Mouse (Mus musculus): ENCODE results near the gene Ninj1.

The Ninj1 gene

DNA sequence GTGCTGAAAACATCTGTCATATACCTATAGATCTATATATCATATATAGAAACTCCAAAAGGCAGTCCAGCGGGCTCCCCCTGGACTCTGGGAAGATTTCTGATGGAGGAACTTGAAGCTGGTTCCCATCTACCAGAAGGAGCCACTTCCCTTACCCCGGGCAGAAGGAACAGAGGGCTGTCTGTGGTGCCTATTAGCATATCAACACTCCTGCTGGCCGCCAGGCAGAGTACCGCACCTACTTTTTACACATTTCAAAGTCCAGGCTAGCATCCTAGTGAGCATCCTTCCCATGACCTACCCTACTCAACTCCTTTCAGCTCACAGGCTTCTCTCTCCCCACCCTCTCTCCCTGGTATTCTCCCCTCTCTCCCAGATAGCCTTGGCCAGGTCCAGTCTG lies 38.3 kb downstream of the Ninj1 start:
- no peak for DNase-seq (ENCODE audit: extremely low spot score)

DNA sequence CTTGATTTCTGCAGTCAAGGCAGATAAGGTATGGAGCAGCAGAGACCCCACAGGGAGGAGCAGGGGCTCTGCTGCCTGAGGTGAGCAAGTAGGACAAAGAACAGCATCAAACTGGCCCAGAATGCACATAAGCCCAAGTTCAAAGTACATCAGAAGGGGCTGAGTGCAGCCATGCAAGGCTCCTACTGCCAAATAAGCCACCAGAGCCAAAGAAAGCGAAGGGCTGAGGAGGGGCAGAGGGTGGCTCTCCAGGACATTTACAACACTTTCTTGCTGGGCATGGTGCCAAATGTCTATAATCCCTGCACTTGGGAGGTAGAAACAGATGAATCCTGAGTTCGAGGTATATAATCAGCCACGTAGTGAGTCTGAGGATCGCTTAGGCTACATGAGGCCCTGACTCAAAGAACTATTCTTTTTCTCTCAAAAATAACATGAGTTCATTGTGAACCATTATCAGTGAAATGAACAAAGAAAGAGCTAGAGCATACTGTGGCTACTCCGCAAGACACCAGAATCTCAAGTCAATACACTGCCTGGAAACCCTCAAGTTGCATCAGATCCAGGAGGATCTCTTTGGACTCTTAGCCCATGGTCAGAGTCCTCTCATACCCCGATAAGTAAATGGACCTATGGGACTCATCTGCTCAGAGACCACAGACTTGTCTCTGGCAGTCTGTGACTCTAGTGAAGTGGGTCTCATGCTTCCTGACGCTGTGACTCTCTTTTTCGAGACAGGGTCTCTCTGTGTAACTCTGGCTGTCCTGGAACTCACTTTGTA lies 46.7 kb downstream of the Ninj1 start:
- DNase-seq (ENCODE audit: extremely low spot score), result no peak

DNA sequence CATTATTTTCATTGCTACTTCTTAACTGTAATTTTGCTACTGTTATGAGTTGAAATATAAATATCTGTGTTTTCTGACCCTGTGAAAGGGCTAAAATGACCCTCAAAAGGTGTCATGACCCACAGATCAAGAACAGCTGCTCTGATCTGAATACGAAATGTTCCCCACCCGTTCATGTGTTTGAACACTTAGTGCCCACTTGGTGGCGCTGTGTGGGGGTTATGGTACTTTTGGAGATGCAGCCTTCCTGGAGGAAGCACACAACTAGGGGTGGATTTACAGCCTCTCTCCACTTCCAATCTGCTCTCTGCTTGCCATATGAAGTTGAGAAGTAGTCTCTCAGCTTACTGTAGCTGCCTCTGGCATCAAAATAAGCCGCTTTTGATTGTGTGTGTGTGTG lies 47.4 kb downstream of the Ninj1 start:
- DNase-seq (ENCODE audit: extremely low spot score), result no peak

DNA sequence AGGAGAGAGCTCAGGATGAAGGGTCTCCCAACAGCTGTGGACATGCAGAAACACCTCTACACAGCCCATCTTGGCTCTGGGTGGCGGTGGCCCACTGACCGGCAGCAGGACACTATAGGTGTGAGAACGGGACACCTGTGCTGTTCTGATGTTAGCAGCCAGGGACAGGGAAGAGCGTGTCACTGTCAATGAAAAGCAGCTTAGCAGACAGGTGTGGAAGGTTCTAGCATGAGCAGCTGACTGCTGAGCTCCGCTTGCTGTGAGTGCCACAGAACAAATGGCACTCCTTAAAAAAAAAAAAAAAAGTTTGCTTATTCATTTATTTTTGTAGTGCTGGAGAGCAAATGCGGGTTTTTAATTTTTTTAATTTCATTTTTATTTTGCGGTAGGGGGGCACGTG lies 50.3 kb downstream of the Ninj1 start:
- no peak for DNase-seq (ENCODE audit: extremely low spot score)

DNA sequence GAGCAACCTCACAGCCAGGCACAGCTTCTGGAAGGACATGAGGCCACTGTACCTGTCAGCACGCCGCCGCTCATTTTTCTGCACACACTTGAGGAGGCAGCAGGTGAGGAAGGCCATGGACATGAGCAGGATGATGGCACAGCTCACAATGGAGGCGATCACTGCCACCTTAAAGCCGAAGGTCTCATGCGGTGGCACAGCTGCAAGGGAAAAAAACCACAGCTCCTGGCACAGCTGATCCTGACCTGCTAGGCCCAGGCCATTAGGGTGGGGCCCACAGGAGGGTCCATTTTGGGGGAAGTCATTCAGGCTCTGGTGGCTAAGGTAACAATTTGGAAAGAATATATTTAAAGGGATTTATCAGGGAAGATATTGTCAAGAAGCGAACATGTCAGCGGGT lies 51.5 kb downstream of the Ninj1 start:
- no peak for DNase-seq (ENCODE audit: extremely low spot score)

DNA sequence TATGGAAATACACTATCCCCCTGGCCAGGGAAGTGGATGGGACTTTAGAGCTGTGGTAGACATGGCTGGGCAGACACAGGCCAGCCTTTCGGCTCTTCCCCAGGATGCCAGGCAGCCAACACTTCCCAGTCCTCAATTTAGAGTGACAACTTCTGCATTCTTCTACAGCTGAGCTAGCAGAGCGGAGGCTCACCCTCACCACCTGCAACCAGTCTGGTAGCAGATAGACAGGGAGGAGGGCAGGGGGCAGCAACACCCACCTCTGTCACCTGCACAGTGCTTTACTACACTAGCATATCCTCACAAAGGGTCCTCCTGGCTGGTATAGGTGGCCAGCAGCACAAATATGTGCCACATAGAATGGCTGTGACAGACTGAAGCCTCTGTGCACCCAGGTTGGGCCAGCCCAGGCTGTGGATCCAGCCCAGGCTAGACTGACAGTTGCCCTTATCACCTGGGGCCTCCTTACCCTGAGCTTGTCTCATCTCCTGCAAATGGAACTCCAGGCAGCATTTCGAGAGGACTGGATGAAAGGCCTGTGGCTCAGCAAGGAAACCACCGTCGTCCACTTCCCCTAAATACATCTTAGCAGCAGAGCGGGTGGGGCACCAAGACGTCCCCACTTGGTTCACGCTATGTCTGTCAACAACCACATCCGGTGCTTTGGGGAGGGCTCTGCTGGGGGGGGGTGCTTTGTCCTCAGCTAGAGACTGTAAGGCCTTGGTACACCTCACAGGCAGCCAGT lies 55.2 kb downstream of the Ninj1 start:
- DNase-seq (ENCODE audit: extremely low spot score), result no peak

DNA sequence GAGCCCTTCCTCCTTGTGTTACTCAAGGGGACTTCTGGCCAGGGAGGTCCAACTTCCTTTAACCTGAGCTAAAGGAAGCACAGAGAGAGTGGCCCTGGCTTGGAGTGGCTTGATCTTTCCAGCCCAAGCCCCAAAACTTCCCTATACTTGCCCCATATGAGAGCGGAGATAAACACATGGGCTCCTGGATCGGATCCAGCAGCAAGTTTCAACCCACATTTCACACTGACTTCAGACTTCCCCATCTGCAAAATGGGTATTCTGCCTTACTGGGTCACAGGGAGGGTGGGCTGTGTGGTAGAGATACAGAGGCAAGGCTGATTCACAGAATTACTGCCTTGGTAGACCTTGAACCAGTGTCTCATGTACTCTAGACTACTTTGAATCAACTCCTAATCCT lies 56.2 kb downstream of the Ninj1 start:
- no peak for DNase-seq (ENCODE audit: extremely low spot score)

DNA sequence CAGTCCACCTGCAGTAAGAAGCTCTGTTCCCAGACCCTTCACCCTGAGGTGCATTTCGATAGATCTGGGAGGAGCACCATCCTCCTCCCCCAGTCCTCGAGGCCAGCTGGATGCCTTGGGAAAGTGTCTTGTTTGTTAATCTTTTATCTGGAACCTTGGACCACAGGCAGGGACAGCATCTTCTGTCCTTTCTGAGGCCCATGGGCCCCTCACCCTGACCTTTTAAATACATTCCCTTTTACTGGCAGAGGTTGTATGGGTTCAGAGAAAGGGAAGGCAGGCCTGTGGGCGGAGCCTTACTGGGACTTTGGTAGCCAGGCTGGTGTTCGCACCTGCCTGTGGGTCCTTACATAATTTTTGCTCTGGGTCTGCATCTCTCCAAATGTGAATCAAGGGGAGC lies 58.0 kb downstream of the Ninj1 start:
- no peak for DNase-seq (ENCODE audit: extremely low spot score)

Measured in embryo, embryonic 9.5 days (tissue).